Mouse (Mus musculus) kidney, adult 2 months (tissue): ENCODE measurements at regions not wholly inside any gene's neighbourhood (a gene's known extent, or its start where the extent isn't known, plus 50 kb on each side); places are given as distances from the start of the nearest gene placed in this dataset.

Experiments used
- DNase-seq: peaks from one replicate; pipeline ENCODE4 v3.0.0; 2021
- H3K27ac ChIP-seq: fragments of 200-500 bp; 2 replicates; pipeline ENCODE4 v1.5.1; 2012; ENCODE audit warnings: low read depth, low read length, control low read depth, inconsistent platforms; ENCODE audit not compliant: insufficient read depth
- H3K27me3 ChIP-seq: fragments of 200-500 bp; replicated peaks from 2 replicates; pipeline ENCODE4 v1.6.1; 2012; ENCODE audit warnings: mild to moderate bottlenecking, moderate library complexity, low read length, inconsistent platforms; ENCODE audit not compliant: control insufficient read depth, insufficient read depth
- H3K36me3 ChIP-seq: fragments of 200-500 bp; 2 replicates; pipeline ENCODE4 v1.6.1; 2012; ENCODE audit warnings: mild to moderate bottlenecking, moderate library complexity, low read length, inconsistent platforms; ENCODE audit not compliant: control insufficient read depth, insufficient read depth
- H3K4me1 ChIP-seq: fragments of 200-500 bp; 2 replicates; pipeline ENCODE4 v1.6.1; 2011; ENCODE audit warnings: low read length; ENCODE audit not compliant: control insufficient read depth, insufficient read depth
- H3K4me3 ChIP-seq: fragments of 200-500 bp; 2 replicates; pipeline ENCODE4 v1.5.1; 2011; ENCODE audit warnings: mild to moderate bottlenecking, low read depth, low read length, control low read depth; ENCODE audit not compliant: insufficient read depth
- CTCF ChIP-seq: fragments of 200-500 bp; conservative IDR thresholded peaks from 2 replicates; pipeline ENCODE4 v1.5.1; 2011; ENCODE audit warnings: low read depth, mild to moderate bottlenecking, control low read depth, low read length, moderate library complexity, mixed read lengths; ENCODE audit not compliant: insufficient read depth, insufficient read length
- POLR2A ChIP-seq: fragments of 200-500 bp; IDR thresholded peaks from one replicate; pipeline ENCODE4 v1.6.1; 2011; ENCODE audit warnings: low read depth, low read length, control low read depth
- WGBS: fragments of 180-500 bp; shearing (Covaris S2); methylation state at CpG from one replicate; pipeline ENCODE4 v1.1.7; 2018; 5-methylcytosine and 5-hydroxymethylcytosine counted together

DNA sequence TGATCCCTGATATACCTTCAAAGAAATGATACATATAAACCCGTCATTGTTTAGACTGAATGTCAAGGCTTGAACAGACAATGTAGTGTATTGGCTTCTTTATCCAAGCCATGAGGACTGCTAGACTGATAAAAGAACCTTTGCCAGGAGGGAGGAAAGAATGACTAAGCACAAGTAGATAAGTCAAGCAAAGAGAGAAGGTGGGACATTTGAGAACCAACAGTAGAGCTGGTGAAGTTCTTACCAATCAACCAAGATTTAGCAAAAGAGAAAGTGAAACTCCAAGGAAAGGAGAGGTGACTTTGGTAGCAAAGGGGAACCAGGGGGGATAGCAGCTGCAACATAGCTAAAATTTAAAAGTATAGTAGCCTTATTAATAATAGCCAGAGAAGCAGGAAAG, 273.0 kb upstream of the Ldb2 start:
- 94% methylated on average over 1 of the region's 1 CpGs for WGBS
- no peak for TF ChIP-seq CTCF
- no peak for TF ChIP-seq POLR2A
- no peak for DNase-seq
- no peaks in the 10 kb centered on the region for H3K27me3 ChIP-seq
- no peaks in the 10 kb centered on the region for H3K4me1 ChIP-seq
- H3K27ac ChIP-seq: no peak overlapping the region
- no peaks in the 10 kb centered on the region for H3K36me3 ChIP-seq
- H3K4me3 ChIP-seq: no peak overlapping the region

GRCm38 (mm10) chr5:45065917-45066699, 266.6 kb upstream of the Ldb2 start:
- no peaks in the 10 kb centered on the region for H3K27me3 ChIP-seq
- H3K4me1 ChIP-seq: no peaks in the 10 kb centered on the region
- 73% methylated on average over 8 of the region's 8 CpGs for WGBS
- TF ChIP-seq POLR2A: no peak
- TF ChIP-seq CTCF: no peak
- no peaks in the 10 kb centered on the region for H3K36me3 ChIP-seq
- no peak for DNase-seq
- H3K27ac ChIP-seq: no peak overlapping the region
- H3K4me3 ChIP-seq: no peak overlapping the region

DNA sequence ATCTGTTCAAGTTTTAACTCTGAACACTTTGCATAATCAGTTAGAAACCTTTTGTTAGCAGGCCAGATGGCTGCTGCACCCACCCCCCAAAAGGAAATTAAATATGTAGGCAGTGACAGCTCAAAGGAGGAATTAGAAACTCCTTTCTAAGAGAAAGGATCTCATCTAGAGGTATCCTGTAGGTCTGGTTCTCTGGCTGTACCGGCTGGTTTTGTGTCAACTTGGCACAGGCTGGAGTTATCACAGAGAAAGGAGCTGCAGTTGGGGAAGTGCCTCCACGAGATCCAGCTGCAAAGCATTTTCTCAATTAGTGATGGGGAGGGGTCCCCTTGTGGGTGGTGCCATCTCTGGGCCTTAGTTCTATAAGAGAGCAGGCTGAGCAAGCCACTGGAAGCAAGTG, 263.1 kb upstream of the Ldb2 start:
- no peak overlapping the region for H3K4me3 ChIP-seq
- TF ChIP-seq CTCF (no peak), POLR2A (no peak)
- H3K27ac ChIP-seq: no peak overlapping the region
- no peak for DNase-seq
- H3K27me3 ChIP-seq: no peaks in the 10 kb centered on the region
- H3K4me1 ChIP-seq: no peaks in the 10 kb centered on the region
- no peaks in the 10 kb centered on the region for H3K36me3 ChIP-seq
- 53% methylated on average over 2 of the region's 2 CpGs for WGBS

DNA sequence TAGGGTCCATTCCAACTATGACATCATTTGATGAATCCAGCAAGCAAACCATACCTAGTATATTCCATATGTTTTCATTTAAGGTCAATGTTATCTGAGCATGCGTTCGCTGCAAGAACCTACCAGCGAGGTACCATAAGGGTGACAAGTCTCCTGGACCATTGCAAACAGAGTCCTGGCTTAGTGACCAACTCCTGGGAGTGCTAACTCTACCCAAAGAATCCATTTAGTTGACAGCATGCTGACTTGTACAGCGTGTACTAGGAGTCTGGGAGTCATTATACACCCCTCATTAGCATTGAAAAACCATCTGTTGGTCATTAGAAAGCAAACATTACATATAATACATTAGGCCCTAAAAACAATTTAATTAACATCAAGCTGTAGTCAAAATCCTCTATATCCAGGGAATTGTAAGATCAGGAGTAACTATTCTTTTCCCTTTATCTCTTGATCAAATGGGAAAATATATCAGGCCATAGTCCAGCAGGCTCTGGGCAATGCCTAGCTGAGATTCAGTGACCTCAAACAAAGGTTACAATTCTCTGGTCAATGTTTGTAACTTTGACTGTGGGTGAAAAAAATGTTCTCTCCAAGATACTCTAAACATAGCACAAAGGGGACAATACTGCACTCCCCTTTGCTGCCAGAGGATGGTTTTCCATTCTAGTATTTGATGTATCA, 255.9 kb upstream of the Ldb2 start:
- no peaks in the 10 kb centered on the region for H3K27me3 ChIP-seq
- no peaks in the 10 kb centered on the region for H3K36me3 ChIP-seq
- no peak overlapping the region for H3K4me3 ChIP-seq
- TF ChIP-seq CTCF (no peak), POLR2A (no peak)
- WGBS: 86% methylated on average over 4 of the region's 4 CpGs
- no peaks in the 10 kb centered on the region for H3K4me1 ChIP-seq
- H3K27ac ChIP-seq: no peak overlapping the region
- no peak for DNase-seq

DNA sequence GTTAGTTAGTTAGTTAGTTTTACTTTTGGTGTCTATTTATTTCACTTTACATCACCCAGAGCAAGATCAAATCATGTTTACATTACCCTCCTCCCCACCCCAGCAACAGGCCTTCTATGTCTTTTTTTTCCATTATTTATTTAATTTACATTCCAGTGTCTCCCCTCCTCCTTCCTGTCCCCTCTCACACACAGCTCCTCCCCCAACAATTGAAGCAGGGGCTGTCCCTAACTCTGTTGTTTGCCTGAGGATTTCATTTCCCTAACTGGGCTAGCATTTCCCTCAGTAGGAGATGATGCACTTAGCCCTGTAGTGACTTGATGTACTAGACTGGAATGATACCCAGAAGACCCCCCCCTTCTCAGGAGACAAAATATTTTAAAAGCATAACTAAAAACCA, 249.9 kb upstream of the Ldb2 start:
- DNase-seq: no peak
- no peaks in the 10 kb centered on the region for H3K36me3 ChIP-seq
- TF ChIP-seq CTCF (no peak), POLR2A (no peak)
- no peak overlapping the region for H3K4me3 ChIP-seq
- H3K4me1 ChIP-seq: no peaks in the 10 kb centered on the region
- no peaks in the 10 kb centered on the region for H3K27me3 ChIP-seq
- H3K27ac ChIP-seq: no peak overlapping the region

DNA sequence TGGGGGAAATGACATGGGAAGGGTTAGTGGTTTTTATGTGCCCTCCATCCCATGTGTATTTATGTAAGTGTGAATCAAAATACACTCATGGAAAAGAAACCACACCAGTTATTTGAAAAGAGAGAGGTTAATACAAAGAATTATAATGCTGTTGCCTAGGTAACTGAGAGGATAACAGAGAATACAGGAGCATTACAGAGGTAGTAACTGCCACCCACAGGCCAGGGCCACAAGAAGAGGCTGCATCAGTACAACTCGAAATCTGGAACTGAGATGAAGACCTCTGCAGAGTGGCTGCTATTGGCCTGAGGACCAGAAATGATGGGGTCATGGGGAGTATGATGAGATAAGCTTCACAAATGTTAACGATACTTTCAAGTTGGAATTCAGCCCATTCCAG, 243.4 kb upstream of the Ldb2 start:
- Histone ChIP-seq H3K36me3 (no peaks in the 10 kb centered on the region), H3K27ac (no peak overlapping the region), H3K4me1 (no peaks in the 10 kb centered on the region), H3K4me3 (no peak overlapping the region), H3K27me3 (no peaks in the 10 kb centered on the region; the same call in 1 of the 2 replicates)
- 78% methylated on average over 2 of the region's 2 CpGs for WGBS
- TF ChIP-seq CTCF (no peak), POLR2A (no peak)
- DNase-seq: no peak

DNA sequence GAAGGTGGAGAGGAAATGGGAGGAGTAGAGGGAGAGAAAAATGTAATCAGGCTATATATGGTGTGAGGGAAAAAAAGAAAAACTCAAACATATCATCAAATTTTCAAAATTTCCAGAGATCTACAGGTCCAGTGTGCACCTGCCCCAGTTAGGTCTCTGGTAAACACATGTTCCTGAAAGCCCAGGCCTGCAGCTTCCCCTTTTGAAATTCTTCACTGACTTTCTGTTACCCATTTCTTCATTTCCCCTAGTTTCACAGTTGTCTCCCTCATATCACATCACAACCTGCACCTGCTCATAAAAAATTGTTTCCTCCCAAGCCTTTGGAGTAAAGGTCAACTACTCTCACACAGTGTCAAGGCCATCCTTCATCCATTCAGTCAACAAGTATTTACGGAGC, 236.9 kb upstream of the Ldb2 start:
- no peak for TF ChIP-seq POLR2A
- TF ChIP-seq CTCF: no peak
- Histone ChIP-seq H3K36me3 (no peaks in the 10 kb centered on the region), H3K27ac (no peak overlapping the region), H3K4me1 (no peaks in the 10 kb centered on the region), H3K4me3 (no peak overlapping the region), H3K27me3 (no peaks in the 10 kb centered on the region; the same call in 1 of the 2 replicates)
- 48% methylated on average over 1 of the region's 1 CpGs for WGBS
- DNase-seq: no peak
